Mouse (Mus musculus): Measurements from ENCODE around the gene BC061212. TPM values are rescaled to one million over a fixed set of nuclear protein-coding genes. Genes with fewer than 3 reads are reported as not detected.

Gene BC061212
- total RNA-seq (2023) = not detected

GRCm38 (mm10) chr5:94070445-94070844, at the start of gene BC061212:
BC061212 (minus strand) TSS chr5:94070545.

GRCm38 (mm10) chr5:94076085-94076484, 5.7 kb upstream of the BC061212 start, which contains the start of gene Gm6351:
Gm6351 (plus strand) TSS chr5:94076385.

Other genes with a start within 250 kb of the BC061212 start
- not detected for gene Gm7792, start 226.8 kb downstream of the BC061212 start, total RNA-seq (2023)
- gene Gm16429, start 141.5 kb downstream of the BC061212 start, total RNA-seq (2023) = not detected
- gene Gm6351, start 5.8 kb upstream of the BC061212 start, total RNA-seq (2023) = not detected
- gene Gm3106, start 147.5 kb upstream of the BC061212 start, total RNA-seq (2023) = not detected
- gene A430089I19Rik, start 236.3 kb upstream of the BC061212 start, total RNA-seq (2023) = not detected
- gene Gm6502, start 243.9 kb upstream of the BC061212 start, total RNA-seq (2023) = not detected